ENCODE assay signal across 8 mouse cellular contexts in the genomic region with DNA sequence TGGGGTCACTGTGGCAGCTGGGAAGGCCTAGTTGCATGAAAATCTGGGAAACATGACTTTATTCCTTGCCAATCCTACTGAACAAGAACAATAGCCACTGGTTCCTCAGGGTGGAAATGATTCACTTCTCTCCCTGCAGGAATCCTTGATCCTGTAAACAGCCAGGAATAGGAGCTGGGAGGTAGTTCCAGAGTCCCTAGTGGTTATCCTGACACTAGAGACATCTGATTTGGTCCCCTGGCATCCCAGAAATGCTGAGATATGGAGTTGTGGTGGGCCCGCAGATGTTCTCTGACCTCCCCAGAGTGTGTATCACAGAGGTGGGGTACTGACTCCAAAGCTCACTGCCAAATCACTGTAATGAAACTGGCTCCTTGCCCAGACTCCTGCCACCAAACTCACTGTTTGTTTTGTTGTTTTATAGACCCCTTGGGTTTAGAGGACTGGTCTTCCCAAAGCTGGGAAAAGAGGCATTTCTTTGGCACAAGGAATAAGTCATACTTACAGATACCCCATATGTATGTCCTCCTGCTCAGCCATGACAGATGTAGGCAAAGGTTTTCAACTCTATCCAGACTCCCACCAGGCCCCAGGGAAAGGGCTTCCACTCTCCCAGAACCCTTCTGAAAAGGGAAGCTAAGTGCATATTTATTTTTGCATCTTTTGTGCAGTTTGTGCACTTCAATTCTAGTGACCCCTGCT. TPM values are rescaled to one million over a fixed set of nuclear protein-coding genes. Genes with fewer than 3 reads are reported as not detected.
DNase-seq lines count a peak whose midpoint lies in the region; ATAC-seq and TF ChIP-seq lines count a peak whose summit lies in the region.

No protein-coding gene starts in this region.

- no peak overlapping the region for H3K9ac ChIP-seq in liver, postnatal 0 days (replicated peaks)
- no peak overlapping the region for H3K9ac ChIP-seq in liver, embryonic 11.5 days (ENCODE audit: low read depth, low read length)
- H3K9ac ChIP-seq in hindbrain, embryonic 16.5 days (ENCODE audit: low read depth, low read length) = no peak overlapping the region

- no peaks in the 10 kb centered on the region for H3K9me3 ChIP-seq in liver, postnatal 0 days (ENCODE audit: low read length)
- H3K9me3 ChIP-seq in liver, embryonic 11.5 days (ENCODE audit: control insufficient read depth, low read length) = no peaks in the 10 kb centered on the region
- no peaks in the 10 kb centered on the region for H3K9me3 ChIP-seq in hindbrain, embryonic 16.5 days (ENCODE audit: control insufficient read depth, low read length)

- WGBS in liver, postnatal 0 days (ENCODE audit: insufficient replicate concordance) = 52% methylated on average over 1 of the region's 1 CpGs
- 80% methylated on average over 1 of the region's 1 CpGs for WGBS in liver, embryonic 11.5 days
- 31% methylated on average over 1 of the region's 1 CpGs for WGBS in hindbrain, embryonic 16.5 days
- WGBS in olfactory bulb, adult 2 months = 25% methylated on average over 1 of the region's 1 CpGs

- no peak overlapping the region for H3K4me2 ChIP-seq in liver, postnatal 0 days (ENCODE audit: low read depth, low read length)
- no peak overlapping the region for H3K4me2 ChIP-seq in liver, embryonic 11.5 days
- H3K4me2 ChIP-seq in hindbrain, embryonic 16.5 days (ENCODE audit: low read length) = no peak overlapping the region

- H3K27ac ChIP-seq in liver, postnatal 0 days (ENCODE audit: low read depth) = peak overlapping the region; percentile 36
- no peak overlapping the region for H3K27ac ChIP-seq in liver, embryonic 11.5 days (ENCODE audit: low read depth, low read length)
- H3K27ac ChIP-seq in hindbrain, embryonic 16.5 days (ENCODE audit: low read depth, low read length) = peak overlapping the region; percentile 9; the same call in 1 of the 2 replicates
- peak overlapping the region; percentile 25; the same call in 1 of the 2 replicates for H3K27ac ChIP-seq in olfactory bulb, adult 2 months (ENCODE audit: insufficient read depth, low read depth, low read length)

- TF ChIP-seq CTCF in liver, postnatal 0 days (IDR thresholded peaks at IDR 0.05; ENCODE audit: low read depth) = no peak
- TF ChIP-seq CTCF in olfactory bulb, adult 2 months (IDR thresholded peaks at IDR 0.05; ENCODE audit: insufficient read depth, low read depth, low read length) = no peak

- H3K36me3 ChIP-seq in liver, postnatal 0 days (replicated peaks; ENCODE audit: insufficient read depth, low read length) = no peaks in the 10 kb centered on the region
- peaks cover 4% of the 10 kb centered on the region; the same call in 1 of the 2 replicates for H3K36me3 ChIP-seq in liver, embryonic 11.5 days (ENCODE audit: control insufficient read depth, insufficient read depth, low read length)
- H3K36me3 ChIP-seq in hindbrain, embryonic 16.5 days (ENCODE audit: control insufficient read depth, insufficient read depth, low read length) = peaks cover 6% of the 10 kb centered on the region

- H3K27me3 ChIP-seq in liver, postnatal 0 days (ENCODE audit: insufficient read depth, low read length) = no peaks in the 10 kb centered on the region
- H3K27me3 ChIP-seq in liver, embryonic 11.5 days (replicated peaks; ENCODE audit: control insufficient read depth, insufficient read depth, low read length) = no peaks in the 10 kb centered on the region
- no peaks in the 10 kb centered on the region for H3K27me3 ChIP-seq in hindbrain, embryonic 16.5 days (replicated peaks; ENCODE audit: control insufficient read depth, insufficient read depth, low read length)

- DNase-seq in adrenal gland, adult (ENCODE audit: inconsistent age in 2 of 2, low spot score in 1 of 2) = peak; percentile 15 to 56
- no peak for DNase-seq in adrenal gland, adult 8-10 months
- no peak for DNase-seq in liver, postnatal 0 days
- no peak for DNase-seq in liver, embryonic 11.5 days (ENCODE audit: low spot score)
- DNase-seq in retina, embryonic 14.5 days (ENCODE audit: low spot score) = no peak
- no peak for DNase-seq in embryo, embryonic 11 days

- peaks cover 12% of the 10 kb centered on the region for H3K4me1 ChIP-seq in liver, postnatal 0 days (ENCODE audit: insufficient read depth)
- peaks cover 3% of the 10 kb centered on the region; the same call in 1 of the 2 replicates for H3K4me1 ChIP-seq in liver, embryonic 11.5 days (replicated peaks; ENCODE audit: control insufficient read depth, insufficient read depth, low read length)
- H3K4me1 ChIP-seq in hindbrain, embryonic 16.5 days (ENCODE audit: control insufficient read depth, insufficient read depth, low read depth, low read length) = peaks cover 15% of the 10 kb centered on the region
- peaks cover 6% of the 10 kb centered on the region for H3K4me1 ChIP-seq in olfactory bulb, adult 2 months (ENCODE audit: control insufficient read depth, insufficient read depth, low read length)

- no peak overlapping the region for H3K4me3 ChIP-seq in liver, postnatal 0 days (ENCODE audit: low read depth, low read length)
- no peak overlapping the region for H3K4me3 ChIP-seq in liver, embryonic 11.5 days (ENCODE audit: low read depth, low read length)
- H3K4me3 ChIP-seq in hindbrain, embryonic 16.5 days (ENCODE audit: low read length) = no peak overlapping the region
- no peak overlapping the region for H3K4me3 ChIP-seq in olfactory bulb, adult 2 months (ENCODE audit: insufficient read depth, low read depth, low read length)

- TF ChIP-seq POLR2A in olfactory bulb, adult 2 months (IDR thresholded peaks at IDR 0.05; ENCODE audit: insufficient read depth, low read depth, low read length) = no peak

- no peak for TF ChIP-seq EP300 in liver, postnatal 0 days (IDR thresholded peaks at IDR 0.05; ENCODE audit: low read depth)

- ATAC-seq in liver, postnatal 0 days = no peak
- ATAC-seq in liver, embryonic 11.5 days (replicated peaks; ENCODE audit: low FRiP score) = no peak
- ATAC-seq in hindbrain, embryonic 16.5 days = peak; percentile 79

RNA-seq across cellular contexts. Expression of a gene that starts 40.6 kb away (rescaled TPM):
- 10 to 100 TPM in 2 of 4 experiments, 1 to 10 TPM in 2; 7.6 to 13.4 (median 10.7) TPM for total RNA-seq in adrenal gland, adult 8-10 months (2022)
- polyA plus RNA-seq in liver, postnatal 0 days (2015; fragmentation: Nextera tagmentation; extraction: Ambion mirVana) = 1.5 and 2.3 TPM in 2 replicates
- 4.8 and 4.9 TPM in 2 replicates for polyA plus RNA-seq in liver, embryonic 11.5 days (2014; fragmentation: Nextera tagmentation; extraction: Ambion mirVana)
- polyA plus RNA-seq in hindbrain, embryonic 16.5 days (2015; fragmentation: Nextera tagmentation; extraction: Ambion mirVana) = 24.2 and 28.3 TPM in 2 replicates
- polyA plus RNA-seq in olfactory bulb, adult 2 months (2012; ENCODE audit: insufficient read depth, insufficient read length, low replicate concordance, missing spikeins) = not detected in 2 replicates

Comparison
In these comparisons a context has a peak if more than half of its experiments do, and no peak if none do; other contexts are left out.
1. DNase-seq: peak in adrenal gland, adult (2 of 2); none in adrenal gland, adult 8-10 months (single experiment), liver, postnatal 0 days (single experiment), liver, embryonic 11.5 days (single experiment), retina, embryonic 14.5 days (single experiment) and embryo, embryonic 11 days (single experiment).